Mouse (Mus musculus): Measurements from ENCODE around the gene Tbc1d22a. TPM values are rescaled to one million over a fixed set of nuclear protein-coding genes. Genes with fewer than 3 reads are reported as not detected.
A peak's percentile ranks its signal among the peaks of the same experiment; 100 is the strongest.

Gene Tbc1d22a
- polyA plus RNA-seq, 1 experiment from 2014 or later, result 8.7 TPM

- no peak overlapping the region for H3K4me2 ChIP-seq (replicated peaks; ENCODE audit: low read depth)
- no peaks in the 10 kb centered on the region for H3K4me1 ChIP-seq (replicated peaks; ENCODE audit: control insufficient read depth, insufficient read depth)
- no peaks in the 10 kb centered on the region for H3K36me3 ChIP-seq (ENCODE audit: control insufficient read depth, insufficient read depth, low read length)
- TF ChIP-seq CTCF (IDR thresholded peaks at IDR 0.05; ENCODE audit: low read depth) (no peak), EP300 (optimal IDR thresholded peaks at IDR 0.05) (no peak)
- H3K27ac ChIP-seq (replicated peaks), result no peak overlapping the region
- H3K27me3 ChIP-seq (ENCODE audit: control insufficient read depth, insufficient read depth, low read length), result no peaks in the 10 kb centered on the region
- no peak overlapping the region for H3K9ac ChIP-seq (ENCODE audit: low read length)
- no peaks in the 10 kb centered on the region for H3K9me3 ChIP-seq (ENCODE audit: control insufficient read depth, low read length)
- H3K4me3 ChIP-seq (ENCODE audit: low read depth, low read length), result no peak overlapping the region
- no peak for DNase-seq (ENCODE audit: low spot score)
- ATAC-seq (ENCODE audit: low FRiP score, low TSS enrichment), result no peak
Measured at GRCm38 (mm10) chr15:86500536-86500935, 286.3 kb downstream of the Tbc1d22a start.

GRCm38 (mm10) chr15:86503413-86503812 is 289.2 kb downstream of the Tbc1d22a start:
- Histone ChIP-seq H3K27ac (replicated peaks) (no peak overlapping the region), H3K36me3 (ENCODE audit: control insufficient read depth, insufficient read depth, low read length) (no peaks in the 10 kb centered on the region), H3K4me2 (replicated peaks; ENCODE audit: low read depth) (no peak overlapping the region), H3K27me3 (ENCODE audit: control insufficient read depth, insufficient read depth, low read length) (no peaks in the 10 kb centered on the region), H3K9ac (ENCODE audit: low read length) (no peak overlapping the region), H3K4me1 (replicated peaks; ENCODE audit: control insufficient read depth, insufficient read depth) (no peaks in the 10 kb centered on the region), H3K9me3 (ENCODE audit: control insufficient read depth, low read length) (no peaks in the 10 kb centered on the region), H3K4me3 (ENCODE audit: low read depth, low read length) (no peak overlapping the region)
- TF ChIP-seq EP300 (optimal IDR thresholded peaks at IDR 0.05), result no peak
- ATAC-seq (ENCODE audit: low FRiP score, low TSS enrichment) (no peak), DNase-seq (ENCODE audit: low spot score) (no peak)
- WGBS, result 43% methylated on average over 10 of the region's 10 CpGs

DNA sequence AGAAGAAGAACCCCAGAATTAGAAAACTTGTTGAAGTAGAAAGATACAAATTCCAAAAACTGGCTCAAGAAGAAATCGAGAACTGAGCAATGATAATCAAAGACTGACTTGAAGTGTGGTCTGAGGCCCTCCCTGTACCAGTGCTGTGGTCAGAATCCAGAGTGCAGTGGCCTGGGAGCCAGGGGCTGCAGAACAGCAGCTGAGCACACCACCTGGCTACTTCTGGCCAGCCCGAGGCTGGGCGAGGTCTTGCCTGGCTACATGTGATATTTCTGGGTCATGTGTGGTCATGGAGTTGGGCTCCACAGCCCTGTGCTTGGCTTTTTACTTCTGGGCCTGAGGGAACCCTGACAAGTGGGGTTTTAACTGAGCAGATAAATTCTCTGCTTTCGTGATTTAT is 292.4 kb downstream of the Tbc1d22a start:
- no peak for ATAC-seq (ENCODE audit: low FRiP score, low TSS enrichment)
- 57% methylated on average over 4 of the region's 4 CpGs for WGBS

GRCm38 (mm10) chr15:86507546-86507945 is 293.3 kb downstream of the Tbc1d22a start:
- H3K4me1 ChIP-seq (replicated peaks; ENCODE audit: control insufficient read depth, insufficient read depth), result no peaks in the 10 kb centered on the region
- no peaks in the 10 kb centered on the region for H3K27me3 ChIP-seq (ENCODE audit: control insufficient read depth, insufficient read depth, low read length)
- H3K9me3 ChIP-seq (ENCODE audit: control insufficient read depth, low read length), result no peaks in the 10 kb centered on the region
- H3K27ac ChIP-seq (replicated peaks), result no peak overlapping the region
- WGBS, result 74% methylated on average over 8 of the region's 8 CpGs
- no peak overlapping the region for H3K4me3 ChIP-seq (ENCODE audit: low read depth, low read length)
- no peak overlapping the region for H3K9ac ChIP-seq (ENCODE audit: low read length)
- no peak overlapping the region for H3K4me2 ChIP-seq (replicated peaks; ENCODE audit: low read depth)
- no peak for DNase-seq (ENCODE audit: low spot score)
- ATAC-seq (ENCODE audit: low FRiP score, low TSS enrichment), result no peak
- no peak for TF ChIP-seq EP300 (optimal IDR thresholded peaks at IDR 0.05)
- TF ChIP-seq CTCF (IDR thresholded peaks at IDR 0.05; ENCODE audit: low read depth), result no peak
- H3K36me3 ChIP-seq (ENCODE audit: control insufficient read depth, insufficient read depth, low read length), result no peaks in the 10 kb centered on the region

More for the DNA sequence above, 292.4 kb downstream of the Tbc1d22a start:
- H3K4me3 ChIP-seq (ENCODE audit: low read depth, low read length), result no peak overlapping the region
- no peaks in the 10 kb centered on the region for H3K9me3 ChIP-seq (ENCODE audit: control insufficient read depth, low read length)
- no peaks in the 10 kb centered on the region for H3K36me3 ChIP-seq (ENCODE audit: control insufficient read depth, insufficient read depth, low read length)
- no peak overlapping the region for H3K27ac ChIP-seq (replicated peaks)
- no peak overlapping the region for H3K4me2 ChIP-seq (replicated peaks; ENCODE audit: low read depth)
- no peak for TF ChIP-seq EP300 (optimal IDR thresholded peaks at IDR 0.05)
- no peak for TF ChIP-seq CTCF (IDR thresholded peaks at IDR 0.05; ENCODE audit: low read depth)
- no peak overlapping the region for H3K9ac ChIP-seq (ENCODE audit: low read length)
- peak; percentile 6 for DNase-seq (ENCODE audit: low spot score)
- H3K27me3 ChIP-seq (ENCODE audit: control insufficient read depth, insufficient read depth, low read length), result no peaks in the 10 kb centered on the region
- H3K4me1 ChIP-seq (replicated peaks; ENCODE audit: control insufficient read depth, insufficient read depth), result no peaks in the 10 kb centered on the region

DNA sequence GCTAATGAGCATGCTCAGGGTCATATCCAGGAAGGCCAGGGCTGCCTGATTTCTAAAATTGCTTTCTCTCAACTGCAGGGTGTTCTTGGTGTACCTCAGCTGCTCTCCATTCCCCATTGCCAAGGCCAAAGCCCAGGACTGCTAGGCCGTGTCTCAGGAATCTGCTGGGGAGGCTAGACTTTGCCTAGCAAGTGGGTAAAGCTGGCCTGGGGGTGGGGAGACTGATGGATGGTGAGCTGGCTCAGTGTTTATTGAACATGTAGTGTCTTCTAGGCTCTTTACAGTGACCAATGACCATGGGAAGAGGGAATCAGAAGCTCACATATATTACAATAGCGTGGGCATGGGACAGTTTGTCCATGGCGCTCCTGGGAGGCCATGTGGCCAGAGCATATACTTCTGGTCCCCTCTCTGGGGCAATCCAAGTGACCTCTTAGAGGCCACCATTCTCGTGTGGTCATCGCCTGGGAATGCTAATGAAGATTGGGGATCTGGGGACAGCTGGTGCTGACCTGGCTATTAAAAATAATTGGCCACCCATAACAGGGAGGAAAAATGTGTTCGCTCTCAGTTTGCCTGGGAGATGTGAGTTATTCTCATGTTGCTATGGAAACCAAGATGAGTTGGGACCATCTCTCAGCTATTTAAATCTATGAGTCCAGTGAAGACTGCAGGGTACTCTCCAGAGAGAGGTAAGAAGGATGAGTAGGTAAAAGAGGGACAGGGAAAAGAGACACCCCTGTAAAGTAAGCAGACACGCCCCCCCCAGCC is 294.3 kb downstream of the Tbc1d22a start:
- Histone ChIP-seq H3K27me3 (ENCODE audit: control insufficient read depth, insufficient read depth, low read length) (no peaks in the 10 kb centered on the region), H3K4me2 (replicated peaks; ENCODE audit: low read depth) (no peak overlapping the region), H3K9ac (ENCODE audit: low read length) (no peak overlapping the region), H3K27ac (replicated peaks) (no peak overlapping the region), H3K36me3 (ENCODE audit: control insufficient read depth, insufficient read depth, low read length) (no peaks in the 10 kb centered on the region), H3K4me3 (ENCODE audit: low read depth, low read length) (no peak overlapping the region), H3K9me3 (ENCODE audit: control insufficient read depth, low read length) (no peaks in the 10 kb centered on the region), H3K4me1 (replicated peaks; ENCODE audit: control insufficient read depth, insufficient read depth) (no peaks in the 10 kb centered on the region)
- 69% methylated on average over 7 of the region's 7 CpGs for WGBS
- no peak for TF ChIP-seq CTCF (IDR thresholded peaks at IDR 0.05; ENCODE audit: low read depth)
- TF ChIP-seq EP300 (optimal IDR thresholded peaks at IDR 0.05), result no peak
- no peak for ATAC-seq (ENCODE audit: low FRiP score, low TSS enrichment)
- DNase-seq (ENCODE audit: low spot score), result peak; percentile 6

GRCm38 (mm10) chr15:86509601-86510000 is 295.3 kb downstream of the Tbc1d22a start:
- no peaks in the 10 kb centered on the region for H3K36me3 ChIP-seq (ENCODE audit: control insufficient read depth, insufficient read depth, low read length)
- H3K4me3 ChIP-seq (ENCODE audit: low read depth, low read length), result no peak overlapping the region
- no peaks in the 10 kb centered on the region for H3K4me1 ChIP-seq (replicated peaks; ENCODE audit: control insufficient read depth, insufficient read depth)
- no peaks in the 10 kb centered on the region for H3K27me3 ChIP-seq (ENCODE audit: control insufficient read depth, insufficient read depth, low read length)
- peak; percentile 7 for DNase-seq (ENCODE audit: low spot score)
- ATAC-seq (ENCODE audit: low FRiP score, low TSS enrichment), result no peak
- H3K9ac ChIP-seq (ENCODE audit: low read length), result no peak overlapping the region
- no peak for TF ChIP-seq CTCF (IDR thresholded peaks at IDR 0.05; ENCODE audit: low read depth)
- no peak for TF ChIP-seq EP300 (optimal IDR thresholded peaks at IDR 0.05)
- H3K9me3 ChIP-seq (ENCODE audit: control insufficient read depth, low read length), result no peaks in the 10 kb centered on the region
- H3K4me2 ChIP-seq (replicated peaks; ENCODE audit: low read depth), result no peak overlapping the region
- whole genome bisulfite sequencing, result 76% methylated on average over 6 of the region's 6 CpGs
- no peak overlapping the region for H3K27ac ChIP-seq (replicated peaks)
